Mouse (Mus musculus) spleen, adult 2 months (tissue): Measurements from ENCODE around the gene Ccdc57.

Experiments
- CTCF ChIP-seq: fragments of 200-500 bp; IDR thresholded peaks from 2 replicates; pipeline ENCODE4 v1.5.1; 2011; ENCODE audit warnings: mild to moderate bottlenecking, inconsistent platforms; ENCODE audit not compliant: insufficient read depth, insufficient read length, insufficient replicate concordance; ENCODE audit errors: extremely low read depth
- POLR2A ChIP-seq: fragments of 200-500 bp; IDR thresholded peaks from 2 replicates; pipeline ENCODE4 v1.6.1; 2011; ENCODE audit warnings: low read depth, low read length, inconsistent platforms

GRCm38 (mm10) chr11:120851132-120851531 lies 81.5 kb downstream of the Ccdc57 start:
- TF ChIP-seq POLR2A, result no peak
- TF ChIP-seq CTCF, result no peak
